Mouse (Mus musculus) thymus, postnatal 0 days (tissue): ENCODE measurements around the gene Spag9. TPM values are rescaled to one million over a fixed set of nuclear protein-coding genes. Genes with fewer than 3 reads are reported as not detected.

Experiments
- DNase-seq: peaks from one replicate; pipeline ENCODE4 v3.0.0-alpha.2; 2015; ENCODE audit warnings: low spot score
- polyA plus RNA-seq: library from polyadenylated mRNA; unstranded; fragments of >200 nt; fragmentation: Nextera tagmentation; extraction: Ambion mirVana; gene quantifications from 2 replicates; pipeline ENCODE4 v1.2.1, GENCODE M21; 2015

Gene Spag9
- polyA plus RNA-seq, 1 experiment from 2014 or later = 41.4 TPM

- no peak for DNase-seq
Observed at GRCm38 (mm10) chr11:94150519-94151470, 154.9 kb downstream of the Spag9 start.

GRCm38 (mm10) chr11:94154201-94154600 is 158.3 kb downstream of the Spag9 start:
- DNase-seq = no peak

DNA sequence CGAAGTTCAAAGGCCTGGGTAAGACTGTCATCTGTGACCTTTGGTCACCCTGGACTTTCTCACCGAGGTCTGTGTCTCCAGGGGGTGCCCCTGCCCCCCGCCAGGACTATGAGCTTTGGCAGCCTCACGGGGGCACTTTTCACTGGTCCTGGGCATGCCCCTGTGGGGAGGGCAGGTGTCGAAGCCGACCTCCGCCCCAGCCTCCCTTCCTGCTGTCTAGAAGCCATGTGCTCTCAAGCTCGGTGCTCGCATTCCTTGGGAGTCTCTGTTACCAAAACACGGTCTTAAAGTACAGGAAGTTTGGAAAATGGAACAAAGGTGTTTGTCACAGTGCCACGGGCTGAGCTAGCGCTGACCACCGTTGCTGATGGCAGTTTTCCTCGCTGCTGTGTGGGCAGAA is 162.6 kb downstream of the Spag9 start:
- DNase-seq = no peak

DNA sequence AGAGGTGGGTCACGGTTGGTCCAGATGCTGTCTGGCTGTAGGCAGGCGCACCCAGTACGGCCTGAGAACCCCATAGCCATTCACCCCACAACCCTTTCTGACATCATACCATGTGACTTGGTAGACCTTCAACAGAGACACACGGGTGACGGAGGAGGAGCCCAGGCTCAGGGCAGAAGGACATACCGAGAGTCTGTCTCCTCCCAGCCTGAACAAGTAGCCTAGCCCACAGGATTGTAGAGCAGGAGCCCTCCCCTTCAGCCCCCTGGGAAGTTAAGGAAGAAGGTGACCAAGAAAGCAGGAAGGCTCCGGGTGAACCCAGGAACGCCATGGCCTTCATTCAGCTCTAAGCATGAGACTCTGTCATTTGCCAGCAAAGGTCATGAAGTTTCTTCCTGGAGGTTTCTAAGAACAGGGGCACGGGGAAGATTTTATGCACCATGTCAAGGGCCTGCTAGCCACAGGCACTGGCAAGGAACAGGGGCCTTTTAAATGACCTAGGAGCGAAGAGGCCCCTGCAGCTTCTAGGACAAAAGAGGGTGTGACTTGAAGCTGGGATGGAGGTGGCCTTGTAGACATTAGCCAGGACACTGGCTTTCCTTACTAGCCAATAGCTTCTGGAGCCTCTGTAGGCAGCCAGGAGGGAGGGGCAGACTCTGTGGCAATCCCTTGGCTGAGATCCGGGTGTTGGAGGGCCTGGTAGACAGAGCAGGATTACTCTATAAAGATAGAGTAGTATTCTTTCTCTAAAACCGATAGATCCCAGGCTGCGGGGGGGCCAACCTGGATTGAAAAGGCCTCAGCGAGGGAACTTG is 163.4 kb downstream of the Spag9 start:
- no peak for DNase-seq

GRCm38 (mm10) chr11:94159911-94160415 is 164.1 kb downstream of the Spag9 start:
- no peak for DNase-seq

DNA sequence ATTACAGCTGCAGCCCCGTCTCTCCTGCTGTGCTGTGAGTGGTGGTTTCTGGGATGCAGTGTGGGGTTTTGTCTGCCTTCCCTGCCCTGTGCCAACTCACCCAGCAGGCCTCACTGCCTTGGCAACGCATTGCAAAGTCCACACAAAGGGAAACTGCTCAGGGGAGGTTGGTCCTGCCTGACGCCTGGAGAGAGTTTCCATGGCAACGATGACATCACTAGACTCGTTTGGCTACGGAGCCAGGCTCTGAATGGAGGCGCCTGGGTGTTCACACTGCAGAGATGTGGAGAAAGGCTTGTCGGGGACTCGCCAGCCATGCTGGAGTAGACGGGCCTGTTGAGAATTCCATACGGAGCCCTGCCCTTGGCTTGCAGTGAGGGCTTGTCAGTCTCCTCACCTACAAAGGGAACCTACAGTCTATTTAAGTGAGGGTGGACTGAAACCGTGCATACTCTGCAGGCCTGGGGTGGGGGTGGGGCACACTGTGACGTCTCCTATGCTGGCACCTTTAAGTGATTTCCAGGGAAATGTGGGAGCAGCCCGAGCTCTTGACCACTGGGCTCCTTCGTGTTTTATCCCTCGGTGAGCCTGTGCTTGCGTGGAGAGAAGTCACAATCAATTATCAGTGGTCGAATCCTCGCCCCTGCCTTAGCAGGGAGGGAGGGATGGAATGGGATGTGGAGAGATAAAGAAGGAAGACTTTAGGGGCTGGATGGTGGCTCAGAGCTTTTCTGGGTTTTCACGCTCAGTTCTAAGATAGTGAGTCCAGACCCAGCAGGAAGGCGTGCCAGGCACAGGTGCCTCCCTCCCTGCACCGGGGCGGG is 164.8 kb downstream of the Spag9 start:
- DNase-seq = peak; percentile 49

DNA sequence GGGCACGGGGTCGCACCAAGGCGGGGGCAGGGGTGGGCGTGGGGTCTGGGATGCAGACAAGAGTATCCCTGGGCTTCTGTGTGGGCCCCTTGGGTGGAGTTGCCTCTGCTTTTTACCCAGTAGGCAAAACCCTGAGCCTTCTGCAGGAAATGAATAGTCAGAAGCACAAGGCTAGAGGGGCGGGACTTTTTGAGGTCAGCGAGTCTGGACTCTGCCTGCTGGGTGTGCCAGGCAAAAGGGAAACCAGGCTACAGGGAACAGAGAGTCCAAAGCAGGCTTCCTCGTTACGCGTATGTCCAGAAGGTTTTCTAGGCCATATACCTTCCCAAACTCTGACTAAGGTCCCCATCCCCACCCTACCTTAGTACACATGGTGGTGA is 165.4 kb downstream of the Spag9 start:
- no peak for DNase-seq

DNA sequence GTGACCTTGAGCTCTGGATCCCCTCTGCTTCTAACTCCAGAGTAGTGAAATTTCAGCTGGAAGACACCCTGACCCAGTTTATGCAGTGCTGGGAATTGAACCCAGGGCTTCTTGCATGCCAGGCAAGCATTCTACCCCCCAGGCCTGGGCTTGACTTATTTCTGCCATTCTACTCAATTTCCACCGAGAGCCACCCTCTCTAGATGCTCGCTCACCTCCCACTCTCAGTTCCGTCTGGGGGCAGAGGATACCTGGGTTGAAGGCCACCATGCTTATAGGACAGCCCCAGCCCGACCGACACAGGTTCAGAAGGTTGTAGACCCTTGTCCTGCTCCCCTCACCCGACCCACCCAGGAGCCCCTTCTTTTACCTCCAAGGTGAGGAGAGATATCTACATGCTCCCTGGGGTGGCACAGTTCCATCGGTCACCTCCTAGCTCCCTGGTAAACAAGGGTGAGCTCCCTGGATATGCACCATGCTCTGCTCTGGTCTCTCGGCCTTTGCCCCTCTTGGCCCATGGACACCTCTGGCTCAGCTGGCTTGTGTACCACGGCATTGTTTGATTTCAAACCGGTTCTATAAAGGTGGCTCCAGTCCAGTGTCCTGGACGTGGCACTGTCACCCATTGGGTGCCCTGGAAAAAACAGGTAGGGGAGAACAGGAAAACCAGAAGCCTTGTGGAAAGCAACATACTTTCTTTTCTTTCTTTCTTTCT is 166.1 kb downstream of the Spag9 start:
- no peak for DNase-seq

DNA sequence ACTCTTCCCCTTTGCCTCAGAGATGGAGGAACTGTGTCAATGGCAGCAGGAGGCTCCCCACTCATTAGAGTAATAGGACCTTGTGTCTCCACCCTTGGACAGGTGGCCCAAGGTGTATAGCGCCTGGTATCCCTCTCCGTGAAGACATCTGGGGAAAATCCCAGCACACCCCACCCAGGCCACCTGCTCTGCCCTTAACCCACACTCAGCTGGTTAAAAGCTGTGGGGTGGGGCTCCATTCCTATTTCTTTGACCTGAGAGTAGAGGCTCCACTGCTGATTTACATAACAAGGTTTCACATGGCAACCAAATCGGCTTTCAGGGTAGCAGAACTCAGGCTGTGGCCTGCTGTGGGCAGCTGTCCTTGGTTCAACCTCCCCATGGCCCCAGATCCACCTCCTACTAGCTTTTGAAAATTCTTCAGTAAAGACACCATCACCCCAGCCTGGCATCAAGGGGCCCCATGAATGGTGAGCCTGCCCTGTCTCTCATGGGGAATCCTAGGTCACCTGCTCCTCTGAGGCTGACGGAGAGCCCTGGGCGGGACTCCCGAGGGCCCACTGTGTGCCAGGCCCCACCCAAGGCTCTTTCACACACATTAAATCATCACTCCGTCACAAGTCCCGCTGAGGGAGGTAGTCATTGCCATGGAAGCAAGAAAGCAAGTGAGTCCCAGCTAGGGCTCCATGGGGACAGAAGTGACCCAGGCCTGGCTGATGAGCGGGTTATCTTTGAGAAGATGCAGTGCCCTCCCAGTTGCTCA is 167.3 kb downstream of the Spag9 start:
- DNase-seq = no peak

- no peak for DNase-seq
Observed at GRCm38 (mm10) chr11:94165745-94166144, 169.9 kb downstream of the Spag9 start.

GRCm38 (mm10) chr11:94168238-94168637 is 172.3 kb downstream of the Spag9 start:
- DNase-seq = no peak

DNA sequence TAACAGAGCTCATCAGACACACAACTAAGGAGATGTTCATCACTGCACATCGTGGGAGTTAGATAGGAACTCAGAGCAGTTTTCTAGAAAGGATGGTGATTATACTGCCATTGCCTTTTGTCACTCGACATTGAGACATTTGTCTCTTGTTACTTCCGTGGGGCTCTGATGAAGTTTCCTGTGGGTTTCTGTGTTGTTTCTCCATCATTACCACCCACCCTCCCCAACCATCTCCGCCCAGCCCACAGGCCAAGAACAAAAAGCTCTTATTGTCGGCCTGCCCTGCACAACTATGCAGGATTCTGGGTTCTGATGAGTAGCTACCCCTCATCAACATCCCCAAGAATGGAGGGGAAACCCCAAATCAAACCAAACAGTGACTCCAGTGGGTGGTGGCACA is 173.7 kb downstream of the Spag9 start:
- DNase-seq = no peak

- DNase-seq = no peak
Observed at GRCm38 (mm10) chr11:94171691-94172090, 175.8 kb downstream of the Spag9 start.

GRCm38 (mm10) chr11:94172186-94172585 is 176.3 kb downstream of the Spag9 start:
- DNase-seq = no peak

DNA sequence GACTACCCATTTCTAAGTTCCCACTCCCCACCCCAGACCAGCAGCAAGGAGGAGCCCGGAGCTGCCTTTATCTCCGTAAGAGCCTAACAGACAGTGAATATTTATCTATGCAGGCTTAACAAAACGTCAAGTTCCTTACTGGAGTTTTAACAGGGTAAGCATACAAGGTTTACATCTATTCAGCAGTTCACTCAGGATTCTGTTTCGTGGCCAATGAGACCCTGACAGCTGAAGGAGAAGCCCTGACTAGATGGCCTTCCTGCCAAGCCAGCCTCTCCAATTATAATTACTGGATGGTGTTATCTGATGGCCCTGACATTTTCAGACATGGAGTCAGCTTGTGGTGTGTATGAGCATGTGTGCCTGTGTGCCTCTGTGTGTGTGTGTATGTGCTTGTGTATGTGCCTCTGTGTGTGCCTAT is 177.8 kb downstream of the Spag9 start:
- DNase-seq = no peak

GRCm38 (mm10) chr11:94175288-94175687 is 179.4 kb downstream of the Spag9 start:
- no peak for DNase-seq
